Mouse (Mus musculus) erythroid progenitor cell, adult 5-6 weeks (primary cell): ENCODE data around the gene Chit1. TPM values are rescaled to one million over a fixed set of nuclear protein-coding genes. Genes with fewer than 3 reads are reported as not detected.

ENCODE experiments used
- ATAC-seq: replicated peaks from 2 replicates; pipeline ENCODE4 v1.8.0; 2016; ENCODE audit warnings: moderate number of reproducible peaks, mild to moderate bottlenecking, moderate TSS enrichment, inconsistent platforms; ENCODE audit not compliant: poor library complexity, low FRiP score, severe bottlenecking
- total RNA-seq, 2 experiments: library from RNA; stranded (forward) in 1 of 2; stranded (reverse) in 1 of 2; fragments of 150-400 nt in 1 of 2; fragments of 186-747, 209-891 nt in 1 of 2; gene quantifications; 2 replicates each; pipeline versions ENCODE4 v1.2.3 to v1.2.4; 2015 to 2017; ENCODE audit warnings: low replicate concordance in 2 of 2

The Chit1 gene
- total RNA-seq, 2 experiments from 2014 or later, result 4.2 TPM; not detected in 1

GRCm38 (mm10) chr1:134167416-134168305, 56.6 kb downstream of the Chit1 start:
- no peak for ATAC-seq

- no peak for ATAC-seq
Measured at GRCm38 (mm10) chr1:134168567-134168966, 57.5 kb downstream of the Chit1 start.

GRCm38 (mm10) chr1:134168985-134169697, 58.1 kb downstream of the Chit1 start:
- ATAC-seq, result no peak

DNA sequence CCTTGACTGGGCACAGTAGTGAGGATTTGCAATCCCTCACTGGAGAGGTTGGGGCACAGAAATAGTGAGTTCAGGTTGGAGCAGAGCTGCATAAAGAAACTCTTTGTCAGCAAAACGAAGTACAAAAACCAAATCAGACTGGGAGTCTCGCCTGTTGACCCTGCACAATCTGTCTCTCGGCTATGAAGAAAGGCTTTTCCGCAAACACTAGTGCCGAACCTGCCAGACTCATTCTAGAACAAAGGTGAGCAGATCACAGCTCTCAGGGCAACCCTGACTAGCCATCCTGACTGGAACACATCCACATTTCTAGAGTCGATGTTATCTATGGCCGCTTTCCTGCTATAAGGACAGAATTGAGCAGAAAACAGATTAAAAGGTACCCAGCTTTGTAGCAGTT, 62.0 kb downstream of the Chit1 start:
- ATAC-seq, result no peak

GRCm38 (mm10) chr1:134177976-134178375, 66.9 kb downstream of the Chit1 start:
- no peak for ATAC-seq

DNA sequence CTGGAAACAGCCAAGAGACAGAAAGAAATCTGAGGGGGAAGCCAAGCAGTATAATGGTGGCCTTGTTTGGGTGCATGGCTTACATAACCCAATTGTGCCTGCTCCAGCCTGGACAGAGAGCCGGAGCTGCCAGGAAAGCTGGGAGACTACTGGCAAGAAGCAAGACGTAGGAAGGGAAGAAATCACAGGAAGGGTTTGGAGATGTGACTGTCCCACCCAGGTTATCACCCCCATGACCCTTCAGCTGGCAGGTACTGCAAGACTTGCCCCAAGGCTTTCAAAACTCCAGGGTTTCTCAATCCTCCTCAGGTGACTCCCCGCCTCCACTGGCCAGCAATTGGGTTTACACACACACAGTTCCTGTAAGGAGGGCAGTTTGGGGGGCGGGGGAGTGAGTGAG, 71.0 kb downstream of the Chit1 start, which contains the start of gene Chil1:
TSS of gene Chil1 (plus strand) at position 152 of the 400 bp plus-strand sequence.
- ATAC-seq, result no peak

DNA sequence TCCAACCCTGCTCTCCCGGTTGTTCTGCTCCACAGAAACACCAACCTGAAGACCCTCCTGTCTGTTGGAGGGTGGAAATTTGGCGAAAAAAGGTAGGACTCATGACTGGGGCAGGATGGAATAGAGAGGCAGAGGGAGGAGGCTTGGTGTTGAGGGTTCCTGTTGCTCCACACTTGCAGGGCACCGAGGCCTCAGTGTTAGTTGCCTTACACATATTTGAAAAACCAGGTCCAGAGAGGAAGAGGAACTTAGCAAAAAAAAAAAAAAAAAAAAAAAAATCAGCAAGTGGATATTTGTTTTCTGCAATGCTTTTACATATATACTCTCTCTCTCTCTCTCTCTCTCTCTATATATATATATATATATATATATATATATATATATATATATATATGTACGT, 73.0 kb downstream of the Chit1 start:
- ATAC-seq, result no peak

- ATAC-seq, result no peak
Measured at GRCm38 (mm10) chr1:134188217-134188616, 77.2 kb downstream of the Chit1 start.

DNA sequence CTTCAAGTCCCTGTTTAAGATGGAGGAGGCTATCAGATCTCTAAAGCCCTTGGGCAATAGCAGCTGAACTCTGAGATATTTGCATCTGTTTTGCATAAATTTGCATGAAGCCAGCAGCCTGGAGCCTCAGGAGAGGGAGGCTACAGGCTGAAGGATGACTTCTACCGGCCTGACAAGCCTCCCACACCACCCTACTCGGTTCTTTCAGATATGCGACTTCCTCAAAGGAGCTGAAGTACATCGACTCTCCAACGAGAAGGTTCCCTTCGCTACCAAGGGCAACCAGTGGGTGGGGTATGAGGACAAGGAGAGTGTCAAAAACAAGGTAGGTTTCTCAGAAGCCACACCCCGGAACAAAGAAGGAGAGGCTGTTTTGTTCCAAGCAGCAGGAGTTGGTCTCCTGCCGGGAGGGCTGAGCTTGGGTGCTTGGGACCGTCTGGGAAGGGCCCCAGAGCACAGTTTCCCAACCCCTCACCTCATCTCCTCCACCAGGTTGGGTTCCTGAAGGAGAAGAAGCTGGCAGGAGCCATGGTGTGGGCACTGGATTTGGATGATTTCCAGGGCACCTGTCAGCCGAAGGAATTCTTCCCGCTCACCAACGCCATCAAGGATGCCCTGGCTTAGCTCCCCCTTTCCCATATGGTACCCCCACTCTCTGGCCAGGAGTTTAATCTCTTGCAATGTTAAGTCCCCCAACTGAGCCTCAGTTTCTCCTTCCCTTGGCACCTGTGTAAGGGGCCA, 78.1 kb downstream of the Chit1 start:
- ATAC-seq, result no peak

DNA sequence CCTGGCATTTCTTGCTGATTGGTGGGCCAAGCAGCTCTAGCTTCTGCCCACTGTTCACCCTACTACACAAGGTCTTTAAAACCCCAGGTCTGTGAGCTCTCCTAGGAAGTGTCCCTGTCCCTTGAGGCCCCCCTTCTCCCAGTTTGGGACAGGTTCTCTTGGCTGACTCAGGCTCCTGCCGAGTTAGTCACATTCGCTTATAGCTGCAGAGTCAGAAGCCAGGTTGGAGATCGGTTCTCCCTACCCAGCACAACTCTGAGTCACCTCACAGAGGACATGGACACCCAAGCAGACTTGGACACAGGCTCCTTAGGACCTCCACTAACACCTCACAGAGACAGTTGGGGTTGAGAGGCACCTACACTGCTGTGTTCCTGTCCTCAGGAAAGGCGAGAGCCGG, 80.2 kb downstream of the Chit1 start:
- no peak for ATAC-seq

DNA sequence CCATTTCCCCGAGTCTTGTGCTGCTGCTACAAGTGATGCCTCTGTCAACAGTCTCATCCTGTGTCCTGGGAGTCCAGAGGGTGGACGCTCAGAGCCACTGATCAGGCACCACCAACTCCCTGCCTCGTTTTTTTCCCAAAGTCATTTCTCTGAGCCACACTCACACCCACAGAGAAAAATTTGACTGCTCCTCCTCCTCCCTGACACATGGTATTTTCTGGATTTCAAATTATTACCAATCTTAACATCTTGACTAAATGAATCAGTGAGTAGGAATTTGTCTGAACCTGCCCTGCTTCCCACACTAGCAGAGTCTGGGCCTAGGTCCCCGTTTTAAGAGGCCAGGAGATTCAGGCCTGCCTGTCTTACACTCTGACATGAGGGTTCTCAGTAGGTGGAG, 81.0 kb downstream of the Chit1 start:
- ATAC-seq, result no peak

- ATAC-seq, result no peak
Measured at GRCm38 (mm10) chr1:134193126-134193525, 82.1 kb downstream of the Chit1 start, which contains the start of gene Mybph. TSS of gene Mybph (plus strand) at chr1:134193448.

DNA sequence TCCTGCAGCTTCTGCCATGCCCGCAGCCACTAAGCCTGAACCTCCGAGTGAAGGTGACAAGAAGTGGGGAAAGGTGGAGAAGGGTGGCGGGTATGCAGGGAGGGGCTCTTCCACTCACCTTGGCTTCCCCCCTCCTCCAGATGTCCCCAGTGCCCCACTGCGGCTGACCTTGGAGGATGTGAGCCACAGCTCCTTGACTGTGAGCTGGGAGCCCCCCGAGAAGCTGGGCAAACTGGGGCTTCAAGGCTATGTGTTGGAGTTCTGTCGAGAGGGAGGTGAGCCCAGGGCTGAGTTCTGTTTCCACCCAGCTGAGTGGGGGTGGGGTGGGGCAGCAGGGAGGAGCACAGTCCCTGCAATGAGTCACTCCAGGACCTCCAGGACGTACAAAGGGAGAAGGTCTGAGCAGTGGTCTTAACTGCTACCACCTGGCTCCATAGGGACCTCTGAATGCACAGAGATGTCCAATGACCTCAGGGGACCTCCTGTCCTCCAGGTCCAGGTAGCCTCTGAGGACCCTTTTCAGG, 82.7 kb downstream of the Chit1 start:
- ATAC-seq, result no peak

- no peak for ATAC-seq
Measured at GRCm38 (mm10) chr1:134194298-134195022, 83.4 kb downstream of the Chit1 start.

- no peak for ATAC-seq
Measured at GRCm38 (mm10) chr1:134195117-134195516, 84.1 kb downstream of the Chit1 start.

DNA sequence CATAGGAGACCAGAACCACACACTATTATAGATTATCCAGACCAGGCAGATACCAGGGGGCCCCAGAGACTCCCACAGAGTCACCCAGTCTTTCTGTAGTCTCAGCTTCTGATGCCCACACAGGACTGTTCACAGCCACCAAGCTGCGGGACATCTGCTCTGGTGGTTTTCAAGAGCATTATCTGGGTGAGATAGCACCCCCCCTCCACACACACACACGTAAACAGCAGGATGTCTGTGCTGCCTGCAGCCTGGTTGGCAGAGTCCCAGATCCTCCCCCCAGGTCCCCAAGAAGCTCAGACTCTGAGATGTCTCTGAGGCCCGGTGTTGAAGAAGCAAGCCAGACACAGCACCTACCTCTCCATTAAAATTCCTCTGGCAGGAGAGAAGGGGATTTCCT, 84.5 kb downstream of the Chit1 start:
- no peak for ATAC-seq

GRCm38 (mm10) chr1:134195979-134196378, 84.9 kb downstream of the Chit1 start:
- ATAC-seq, result no peak

DNA sequence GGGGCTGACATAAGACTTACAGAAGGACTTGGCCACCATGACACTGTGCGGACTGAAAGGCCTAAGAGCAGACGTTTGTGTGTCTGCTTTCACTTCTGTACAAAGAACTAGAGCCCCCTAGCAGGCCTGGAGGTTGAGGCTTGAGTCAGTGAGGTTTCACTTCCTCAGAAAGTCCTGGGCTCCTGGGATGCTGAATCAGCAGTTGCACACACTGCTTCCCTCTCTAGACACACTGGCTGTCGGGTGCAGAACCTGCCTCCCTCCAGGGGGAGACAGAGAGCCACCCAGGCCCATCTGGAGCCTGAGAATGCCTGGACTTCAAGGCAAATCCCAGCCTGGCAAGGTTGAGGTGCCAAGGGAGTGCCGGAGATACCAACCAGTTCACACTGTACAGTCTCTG, 85.3 kb downstream of the Chit1 start:
- no peak for ATAC-seq

- ATAC-seq, result no peak
Measured at GRCm38 (mm10) chr1:134197325-134197982, 86.4 kb downstream of the Chit1 start.
